19 mouse cellular contexts compared by ENCODE assay signal in genomic region chr10:117441979-117442803, GRCm38 (mm10).
DNase-seq lines count a peak whose midpoint lies in the region; ATAC-seq lines count a peak whose summit lies in the region.
"Had no signal": no experiment of that assay in that cellular context is flagged by ENCODE, and none has a peak within 500 bp of the region (broad histone marks: within the 10 kb centered on the region; RNA-seq: fewer than 3 reads in every experiment).

No protein-coding gene starts in this region.

- no peaks in the 10 kb centered on the region; the same call in 1 of the 2 replicates for H3K27me3 ChIP-seq in heart, embryonic 12.5 days (replicated peaks)
- no peaks in the 10 kb centered on the region for H3K27me3 ChIP-seq in forebrain, embryonic 12.5 days
- H3K27me3 ChIP-seq in hindbrain, embryonic 16.5 days (replicated peaks; ENCODE audit: control insufficient read depth, insufficient read depth, low read length) = no peaks in the 10 kb centered on the region
- peaks cover 6% of the 10 kb centered on the region; the same call in 1 of the 2 replicates for H3K27me3 ChIP-seq in midbrain, embryonic 15.5 days (replicated peaks)
- H3K27me3 ChIP-seq: CH12.LX; neural tube, embryonic 13.5 days had no signal

- ATAC-seq in heart, embryonic 12.5 days (ENCODE audit: insufficient number of reproducible peaks, low FRiP score) = no peak
- 0 out of 2 replicates have a peak, but pooled peaks have one; percentile 24 for ATAC-seq in forebrain, embryonic 12.5 days (ENCODE audit: low FRiP score)
- ATAC-seq in hindbrain, embryonic 16.5 days = no peak
- no peak for ATAC-seq in midbrain, embryonic 15.5 days (replicated peaks)

- H3K4me2 ChIP-seq in heart, embryonic 12.5 days = no peak overlapping the region
- H3K4me2 ChIP-seq in forebrain, embryonic 12.5 days = peak overlapping the region; percentile 53
- peak overlapping the region; percentile 42 for H3K4me2 ChIP-seq in hindbrain, embryonic 16.5 days (ENCODE audit: low read length)
- H3K4me2 ChIP-seq in midbrain, embryonic 15.5 days = peak overlapping the region; percentile 45
- H3K4me2 ChIP-seq: liver, embryonic 11.5 days had no signal

- peaks cover 7% of the 10 kb centered on the region for H3K9me3 ChIP-seq in heart, embryonic 12.5 days (replicated peaks)
- peaks cover 5% of the 10 kb centered on the region; the same call in 1 of the 2 replicates for H3K9me3 ChIP-seq in forebrain, embryonic 12.5 days
- no peaks in the 10 kb centered on the region; the same call in 1 of the 2 replicates for H3K9me3 ChIP-seq in hindbrain, embryonic 16.5 days (ENCODE audit: control insufficient read depth, low read length)
- H3K9me3 ChIP-seq in midbrain, embryonic 15.5 days = peaks cover 4% of the 10 kb centered on the region
- H3K9me3 ChIP-seq: neural tube, embryonic 13.5 days had no signal

- no peak overlapping the region for H3K9ac ChIP-seq in heart, embryonic 12.5 days
- H3K9ac ChIP-seq in forebrain, embryonic 12.5 days = no peak overlapping the region
- no peak overlapping the region for H3K9ac ChIP-seq in hindbrain, embryonic 16.5 days (ENCODE audit: low read depth, low read length)
- no peak overlapping the region for H3K9ac ChIP-seq in midbrain, embryonic 15.5 days
- H3K9ac ChIP-seq: neural tube, embryonic 13.5 days had no signal

- peak; percentile 74 for DNase-seq in heart, adult 11 months
- DNase-seq in gastrocnemius, adult 8-10 months (ENCODE audit: low spot score in 2 of 2) = no peak
- no peak for DNase-seq in cerebellum, adult 9-10 months
- DNase-seq in kidney, postnatal 36 days = no peak
- DNase-seq: adrenal gland, adult 8-10 months; cerebellum, adult 11-12 months; gastrocnemius, postnatal 14 days; kidney, adult 2 months; lung, adult 2 months; right cerebral cortex, postnatal 25 days; thymus, postnatal 4 days had no signal

- H3K27ac ChIP-seq in heart, embryonic 12.5 days (ENCODE audit: poor library complexity, severe bottlenecking) = no peak overlapping the region
- peak overlapping the region; percentile 57; the same call in 1 of the 2 replicates for H3K27ac ChIP-seq in forebrain, embryonic 12.5 days
- no peak overlapping the region for H3K27ac ChIP-seq in hindbrain, embryonic 16.5 days (ENCODE audit: low read depth, low read length)
- H3K27ac ChIP-seq in midbrain, embryonic 15.5 days = 0 out of 2 replicates have a peak overlapping the region, but pooled peaks have one; percentile 8
- H3K27ac ChIP-seq: macrophage; neural tube, embryonic 13.5 days had no signal

- no peaks in the 10 kb centered on the region for H3K4me1 ChIP-seq in heart, embryonic 12.5 days (replicated peaks)
- H3K4me1 ChIP-seq in forebrain, embryonic 12.5 days = peaks cover 15% of the 10 kb centered on the region
- no peaks in the 10 kb centered on the region; the same call in 1 of the 2 replicates for H3K4me1 ChIP-seq in hindbrain, embryonic 16.5 days (ENCODE audit: control insufficient read depth, insufficient read depth, low read depth, low read length)
- H3K4me1 ChIP-seq in midbrain, embryonic 15.5 days = peaks cover 9% of the 10 kb centered on the region

- H3K36me3 ChIP-seq in heart, embryonic 12.5 days = no peaks in the 10 kb centered on the region
- H3K36me3 ChIP-seq in forebrain, embryonic 12.5 days (replicated peaks) = no peaks in the 10 kb centered on the region
- H3K36me3 ChIP-seq in hindbrain, embryonic 16.5 days (ENCODE audit: control insufficient read depth, insufficient read depth, low read length) = no peaks in the 10 kb centered on the region
- H3K36me3 ChIP-seq in midbrain, embryonic 15.5 days (replicated peaks) = no peaks in the 10 kb centered on the region
- H3K36me3 ChIP-seq: neural tube, embryonic 13.5 days had no signal

- H3K4me3 ChIP-seq in heart, embryonic 12.5 days = no peak overlapping the region
- no peak overlapping the region for H3K4me3 ChIP-seq in forebrain, embryonic 12.5 days (replicated peaks)
- H3K4me3 ChIP-seq in hindbrain, embryonic 16.5 days (ENCODE audit: low read length) = no peak overlapping the region
- peak overlapping the region; percentile 10 for H3K4me3 ChIP-seq in midbrain, embryonic 15.5 days

- 89% methylated on average over 17 of the region's 17 CpGs for WGBS in heart, embryonic 12.5 days
- 50% methylated on average over 17 of the region's 17 CpGs for WGBS in forebrain, embryonic 12.5 days
- WGBS in hindbrain, embryonic 16.5 days = 79% methylated on average over 17 of the region's 17 CpGs
- WGBS in midbrain, embryonic 15.5 days = 56% methylated on average over 17 of the region's 17 CpGs

Comparison
In these comparisons a context has a peak if more than half of its experiments do, and no peak if none do; other contexts are left out.
1. H3K27ac ChIP-seq: peak in forebrain, embryonic 12.5 days (single experiment) and midbrain, embryonic 15.5 days (single experiment); none in heart, embryonic 12.5 days (single experiment) and hindbrain, embryonic 16.5 days (single experiment).